ENCODE assay signal across 9 mouse cellular contexts in genomic region chr9:57831267-57832082, GRCm38 (mm10). TPM values are rescaled to one million over a fixed set of nuclear protein-coding genes. Genes with fewer than 3 reads are reported as not detected.
DNase-seq lines count a peak whose midpoint lies in the region; ATAC-seq and TF ChIP-seq lines count a peak whose summit lies in the region.
"Had no signal": no experiment of that assay in that cellular context is flagged by ENCODE, and none has a peak within 500 bp of the region (broad histone marks: within the 10 kb centered on the region; RNA-seq: fewer than 3 reads in every experiment).

No protein-coding gene starts in this region.

- peaks cover 7% of the 10 kb centered on the region; the same call in 1 of the 2 replicates for H3K36me3 ChIP-seq in forebrain, embryonic 12.5 days (replicated peaks)
- peaks cover 3% of the 10 kb centered on the region; the same call in 1 of the 2 replicates for H3K36me3 ChIP-seq in heart, embryonic 16.5 days (ENCODE audit: control insufficient read depth, insufficient read depth)
- peaks cover 3% of the 10 kb centered on the region; the same call in 1 of the 2 replicates for H3K36me3 ChIP-seq in liver, embryonic 14.5 days (replicated peaks; ENCODE audit: control insufficient read depth, insufficient read depth, low read depth)
- no peaks in the 10 kb centered on the region for H3K36me3 ChIP-seq in neural tube, embryonic 11.5 days (ENCODE audit: control insufficient read depth, insufficient read depth, low read length)

- ATAC-seq in forebrain, embryonic 12.5 days (ENCODE audit: low FRiP score): peak; percentile 92
- peak; percentile 96 for ATAC-seq in heart, embryonic 16.5 days (replicated peaks; ENCODE audit: extremely low read depth, insufficient read depth, low FRiP score)
- ATAC-seq in liver, embryonic 14.5 days (ENCODE audit: insufficient read depth): peak; percentile 91
- ATAC-seq in neural tube, embryonic 11.5 days (ENCODE audit: insufficient read depth, low FRiP score, low TSS enrichment): peak; percentile 89

- peak overlapping the region; percentile 46 for H3K4me2 ChIP-seq in forebrain, embryonic 12.5 days
- peak overlapping the region; percentile 73 for H3K4me2 ChIP-seq in heart, embryonic 16.5 days (ENCODE audit: low read depth, low read length)
- H3K4me2 ChIP-seq in liver, embryonic 14.5 days (ENCODE audit: low read depth): peak overlapping the region; percentile 64
- H3K4me2 ChIP-seq in neural tube, embryonic 11.5 days (ENCODE audit: low read depth): peak overlapping the region; percentile 27

- WGBS in forebrain, embryonic 12.5 days: 18% methylated on average over 24 of the region's 24 CpGs
- 2% methylated on average over 24 of the region's 24 CpGs for WGBS in heart, embryonic 16.5 days
- WGBS in liver, embryonic 14.5 days (ENCODE audit: insufficient replicate concordance): 20% methylated on average over 24 of the region's 24 CpGs
- 18% methylated on average over 24 of the region's 24 CpGs for WGBS in neural tube, embryonic 11.5 days

- H3K9me3 ChIP-seq in forebrain, embryonic 12.5 days: no peaks in the 10 kb centered on the region
- no peaks in the 10 kb centered on the region for H3K9me3 ChIP-seq in heart, embryonic 16.5 days (replicated peaks; ENCODE audit: control insufficient read depth, low read length)
- no peaks in the 10 kb centered on the region for H3K9me3 ChIP-seq in liver, embryonic 14.5 days (ENCODE audit: control insufficient read depth, low read length)
- H3K9me3 ChIP-seq in neural tube, embryonic 11.5 days (ENCODE audit: control insufficient read depth, low read length): no peaks in the 10 kb centered on the region

- peak overlapping the region; percentile 18 for H3K4me3 ChIP-seq in forebrain, embryonic 12.5 days (replicated peaks)
- H3K4me3 ChIP-seq in heart, embryonic 16.5 days (ENCODE audit: low read length): peak overlapping the region; percentile 43
- peak overlapping the region; percentile 25 to 40 for H3K4me3 ChIP-seq in liver, embryonic 14.5 days (ENCODE audit: insufficient read depth in 1 of 2, low read depth in 2 of 2, low read length in 2 of 2)
- no peak overlapping the region for H3K4me3 ChIP-seq in neural tube, embryonic 11.5 days (ENCODE audit: low read depth, low read length)

- peak; percentile 44 for TF ChIP-seq CTCF in liver, embryonic 14.5 days (IDR thresholded peaks at IDR 0.05; ENCODE audit: low read depth)

- TF ChIP-seq EP300 in liver, embryonic 14.5 days (IDR thresholded peaks at IDR 0.05; ENCODE audit: low read depth): no peak

- peak overlapping the region; percentile 73 for H3K27ac ChIP-seq in forebrain, embryonic 12.5 days
- peak overlapping the region; percentile 87 for H3K27ac ChIP-seq in heart, embryonic 16.5 days (ENCODE audit: low read length)
- H3K27ac ChIP-seq in liver, embryonic 14.5 days: peak overlapping the region; percentile 55
- no peak overlapping the region for H3K27ac ChIP-seq in neural tube, embryonic 11.5 days (ENCODE audit: low read depth, low read length)
- H3K27ac ChIP-seq: macrophage had no signal

- peak; percentile 60 to 74 for DNase-seq in CD8-positive naive resting alpha-beta T cell, adult 2 months (ENCODE audit: low read depth in 2 of 2, low spot score in 2 of 2)
- peak; percentile 90 for DNase-seq in c-Kit-positive CD71-negative TER-119-negative erythroid progenitor cells, embryonic 14.5 days (ENCODE audit: low read depth)
- peak; percentile 97 to 99 for DNase-seq in kidney, postnatal 36 days
- DNase-seq in liver, embryonic 14.5 days (ENCODE audit: low read depth in 3 of 3, low spot score in 3 of 3): peak; percentile 71 to 83 (median 75)
- peak; percentile 91 for DNase-seq in neural tube, embryonic 11.5 days (ENCODE audit: low spot score)
- DNase-seq in telencephalon, adult 2 months (ENCODE audit: low read depth, low spot score): peak; percentile 83

- H3K9ac ChIP-seq in forebrain, embryonic 12.5 days: 0 out of 2 replicates have a peak overlapping the region, but pooled peaks have one; percentile 2
- peak overlapping the region; percentile 42; the same call in 1 of the 2 replicates for H3K9ac ChIP-seq in heart, embryonic 16.5 days (ENCODE audit: low read length)
- peak overlapping the region; percentile 45 for H3K9ac ChIP-seq in liver, embryonic 14.5 days (replicated peaks)
- H3K9ac ChIP-seq in neural tube, embryonic 11.5 days (ENCODE audit: low read length): no peak overlapping the region

- peaks cover 19% of the 10 kb centered on the region for H3K27me3 ChIP-seq in forebrain, embryonic 12.5 days
- peaks cover 2% of the 10 kb centered on the region; the same call in 1 of the 2 replicates for H3K27me3 ChIP-seq in heart, embryonic 16.5 days (ENCODE audit: control insufficient read depth, insufficient read depth, low read length)
- H3K27me3 ChIP-seq in liver, embryonic 14.5 days (ENCODE audit: control insufficient read depth, insufficient read depth, low read length): no peaks in the 10 kb centered on the region
- no peaks in the 10 kb centered on the region for H3K27me3 ChIP-seq in neural tube, embryonic 11.5 days (ENCODE audit: control insufficient read depth, insufficient read depth, low read length)

- H3K4me1 ChIP-seq in forebrain, embryonic 12.5 days: peaks cover 68% of the 10 kb centered on the region
- H3K4me1 ChIP-seq in heart, embryonic 16.5 days (ENCODE audit: control insufficient read depth, insufficient read depth, low read length): peaks cover 44% of the 10 kb centered on the region
- peaks cover 27 to 29% of the 10 kb centered on the region in 2 experiments for H3K4me1 ChIP-seq in liver, embryonic 14.5 days (replicated peaks; ENCODE audit: control insufficient read depth in 2 of 2, insufficient read depth in 2 of 2, low read length in 1 of 2)
- H3K4me1 ChIP-seq in neural tube, embryonic 11.5 days (ENCODE audit: control insufficient read depth, insufficient read depth, low read length): peaks cover 32% of the 10 kb centered on the region

RNA-seq across cellular contexts. Expression of gene Arid3b, which starts 5.1 kb away (rescaled TPM):
- 20.3 and 20.6 TPM in 2 replicates for polyA plus RNA-seq in forebrain, embryonic 12.5 days (2016; fragmentation: Nextera tagmentation; extraction: Ambion mirVana)
- 7.5 and 8.8 TPM in 2 replicates for polyA plus RNA-seq in heart, embryonic 16.5 days (2015; fragmentation: Nextera tagmentation; extraction: Ambion mirVana)
- polyA plus RNA-seq in liver, embryonic 14.5 days (2012; rRNA removed): 7.8 and 9.3 TPM in 2 replicates
- polyA plus RNA-seq in liver, embryonic 14.5 days (2014; fragmentation: Nextera tagmentation; extraction: Ambion mirVana): 8.5 and 9.3 TPM in 2 replicates
- 25.7 and 25.8 TPM in 2 replicates for polyA plus RNA-seq in neural tube, embryonic 11.5 days (2014; fragmentation: Nextera tagmentation; extraction: Ambion mirVana)
